Mouse (Mus musculus) olfactory bulb, adult 2 months (tissue): ENCODE measurements at regions not wholly inside any gene's neighbourhood (a gene's known extent, or its start where the extent isn't known, plus 50 kb on each side); places are given as distances from the start of the nearest gene placed in this dataset.
A peak's percentile ranks its signal among the peaks of the same experiment; 100 is the strongest.
"Not testable (repeated sequence)": the region's sequence is repeated elsewhere in the genome, so short reads cannot be mapped to it uniquely, and the experiment has no call there.

Experiments
- H3K27ac ChIP-seq: fragments of 200-500 bp; 2 replicates; pipeline ENCODE4 v1.5.1; 2012; ENCODE audit warnings: low read depth, low read length; ENCODE audit not compliant: insufficient read depth
- H3K4me1 ChIP-seq: fragments of 200-500 bp; 2 replicates; pipeline ENCODE4 v1.6.1; 2012; ENCODE audit warnings: low read length; ENCODE audit not compliant: control insufficient read depth, insufficient read depth
- H3K4me3 ChIP-seq: fragments of 200-500 bp; 2 replicates; pipeline ENCODE4 v1.5.1; 2012; ENCODE audit warnings: mild to moderate bottlenecking, low read depth, low read length, moderate library complexity; ENCODE audit not compliant: insufficient read depth
- CTCF ChIP-seq: fragments of 200-500 bp; IDR thresholded peaks from 2 replicates; pipeline ENCODE4 v1.5.1; 2012; ENCODE audit warnings: low read depth, mild to moderate bottlenecking, low read length, moderate library complexity; ENCODE audit not compliant: insufficient read depth
- POLR2A ChIP-seq: fragments of 200-500 bp; IDR thresholded peaks from 2 replicates; pipeline ENCODE4 v1.6.1; 2012; ENCODE audit warnings: mild to moderate bottlenecking, low read depth, low read length, moderate library complexity; ENCODE audit not compliant: insufficient read depth
- WGBS: fragments of 180-500 bp; shearing (Covaris S2); methylation state at CpG from one replicate; pipeline ENCODE4 v1.1.7; 2018; 5-methylcytosine and 5-hydroxymethylcytosine counted together

- H3K27ac ChIP-seq = no peak overlapping the region
- TF ChIP-seq CTCF (no peak), POLR2A (no peak)
- no peak overlapping the region for H3K4me3 ChIP-seq
- H3K4me1 ChIP-seq = no peaks in the 10 kb centered on the region
- WGBS = 74% methylated on average over 1 of the region's 1 CpGs
Observed at GRCm38 (mm10) chr9:116438580-116438979, 263.4 kb upstream of the Tgfbr2 start.

- WGBS = 98% methylated on average over 1 of the region's 1 CpGs
- Histone ChIP-seq H3K4me1 (no peaks in the 10 kb centered on the region), H3K27ac (no peak overlapping the region), H3K4me3 (no peak overlapping the region)
- TF ChIP-seq CTCF (no peak), POLR2A (no peak)
Observed at GRCm38 (mm10) chr9:116434414-116434813, 259.3 kb upstream of the Tgfbr2 start.

- Histone ChIP-seq H3K4me3 (no peak overlapping the region), H3K4me1 (no peaks in the 10 kb centered on the region), H3K27ac (no peak overlapping the region)
- 93% methylated on average over 4 of the region's 4 CpGs for WGBS
- TF ChIP-seq CTCF (no peak), POLR2A (no peak)
Observed at GRCm38 (mm10) chr9:116429061-116429460, 253.9 kb upstream of the Tgfbr2 start.

- no peak for TF ChIP-seq POLR2A
- no peak for TF ChIP-seq CTCF
- no peak overlapping the region for H3K27ac ChIP-seq
- 77% methylated on average over 6 of the region's 6 CpGs for WGBS
- H3K4me3 ChIP-seq = no peak overlapping the region
- H3K4me1 ChIP-seq = no peaks in the 10 kb centered on the region
Observed at GRCm38 (mm10) chr9:116428475-116428874, 253.3 kb upstream of the Tgfbr2 start.

GRCm38 (mm10) chr9:116427278-116427677, 252.1 kb upstream of the Tgfbr2 start:
- Histone ChIP-seq H3K4me3 (no peak overlapping the region), H3K4me1 (no peaks in the 10 kb centered on the region), H3K27ac (no peak overlapping the region)
- TF ChIP-seq POLR2A (no peak), CTCF (no peak)
- 61% methylated on average over 6 of the region's 6 CpGs for WGBS

GRCm38 (mm10) chr9:116426269-116426999, 251.3 kb upstream of the Tgfbr2 start:
- Histone ChIP-seq H3K4me3 (no peak overlapping the region), H3K4me1 (no peaks in the 10 kb centered on the region), H3K27ac (no peak overlapping the region)
- WGBS = 55% methylated on average over 19 of the region's 19 CpGs
- TF ChIP-seq CTCF = peak; percentile 36; the same call in 1 of the 2 replicates
- TF ChIP-seq POLR2A = no peak

- not testable (repeated sequence) for H3K27ac ChIP-seq, H3K4me3 ChIP-seq, H3K4me1 ChIP-seq
- WGBS = 86% methylated on average over 9 of the region's 9 CpGs
Observed at GRCm38 (mm10) chr9:116425400-116425799, 250.2 kb upstream of the Tgfbr2 start.

GRCm38 (mm10) chr9:116415021-116415420, 239.9 kb upstream of the Tgfbr2 start:
- H3K27ac ChIP-seq = no peak overlapping the region
- no peaks in the 10 kb centered on the region for H3K4me1 ChIP-seq
- WGBS = 68% methylated on average over 4 of the region's 4 CpGs
- H3K4me3 ChIP-seq = no peak overlapping the region
- TF ChIP-seq POLR2A = no peak
- no peak for TF ChIP-seq CTCF

- H3K4me1 ChIP-seq = no peaks in the 10 kb centered on the region
- 73% methylated on average over 5 of the region's 5 CpGs for WGBS
Observed at GRCm38 (mm10) chr9:116411067-116411466, 235.9 kb upstream of the Tgfbr2 start.

GRCm38 (mm10) chr9:116410461-116410860, 235.3 kb upstream of the Tgfbr2 start:
- TF ChIP-seq POLR2A (no peak), CTCF (no peak)
- no peak overlapping the region for H3K27ac ChIP-seq
- no peak overlapping the region for H3K4me3 ChIP-seq
- H3K4me1 ChIP-seq = no peaks in the 10 kb centered on the region
- WGBS = 96% methylated on average over 8 of the region's 8 CpGs

More at GRCm38 (mm10) chr9:116411067-116411466, 235.9 kb upstream of the Tgfbr2 start:
- Histone ChIP-seq H3K4me3 (no peak overlapping the region), H3K27ac (no peak overlapping the region)
- TF ChIP-seq POLR2A (no peak), CTCF (no peak)
